Mouse (Mus musculus): ENCODE measurements around the gene Foxn2. TPM values are rescaled to one million over a fixed set of nuclear protein-coding genes. Genes with fewer than 3 reads are reported as not detected.

Foxn2 gene
- polyA plus RNA-seq, 1 experiment: 4.9 TPM

DNA sequence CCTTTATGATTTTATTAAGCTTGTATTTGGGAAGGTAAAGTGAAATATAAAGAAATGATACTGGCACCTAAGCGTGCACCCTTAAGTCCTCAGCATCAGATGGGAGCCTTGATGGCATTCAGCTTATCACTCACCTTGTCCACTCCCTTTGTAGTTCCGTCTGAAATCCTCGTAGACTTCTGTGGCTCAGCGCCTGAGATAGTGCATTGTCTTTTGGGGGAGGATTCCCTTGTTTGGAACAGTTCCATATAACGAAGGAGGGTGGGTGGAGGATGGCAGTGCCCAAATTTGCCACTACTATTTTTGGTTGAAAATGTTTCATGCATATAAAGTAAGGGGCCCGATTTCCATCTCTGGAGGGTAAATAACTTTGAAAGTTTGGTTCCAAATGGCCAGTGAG lies 90.7 kb downstream of the Foxn2 start:
- TF ChIP-seq MYOG (IDR thresholded peaks at IDR 0.05; ENCODE audit: control insufficient read depth, extremely low read depth, insufficient read length) (no peak), CEBPB (IDR thresholded peaks at IDR 0.05; ENCODE audit: low read depth) (no peak), USF1 (IDR thresholded peaks at IDR 0.05; ENCODE audit: low read depth) (no peak), FOSL1 (IDR thresholded peaks at IDR 0.05; ENCODE audit: insufficient read depth, low read length, poor library complexity, severe bottlenecking) (no peak), CTCF (IDR thresholded peaks at IDR 0.05; ENCODE audit: control insufficient read depth, insufficient read depth, insufficient read length) (no peak), MYOD1 (IDR thresholded peaks at IDR 0.05; ENCODE audit: control insufficient read depth, insufficient read length, low read depth) (no peak), MAX (IDR thresholded peaks at IDR 0.05) (no peak)
- Histone ChIP-seq H3ac (ENCODE audit: control insufficient read depth, insufficient read length, low read depth) (no peak overlapping the region), H3K27me3 (ENCODE audit: control insufficient read depth, insufficient read depth, insufficient read length) (no peaks in the 10 kb centered on the region), H3K4me3 (ENCODE audit: insufficient read depth, poor library complexity, severe bottlenecking) (no peak overlapping the region), H3K79me2 (ENCODE audit: control insufficient read depth, insufficient read depth) (peaks cover 16% of the 10 kb centered on the region), H3K36me3 (ENCODE audit: control insufficient read depth, insufficient read depth) (no peaks in the 10 kb centered on the region), H3K79me3 (ENCODE audit: low read depth) (no peaks in the 10 kb centered on the region)

GRCm38 (mm10) chr17:88537842-88538430 lies 97.4 kb downstream of the Foxn2 start:
- peaks cover 4% of the 10 kb centered on the region for H3K79me3 ChIP-seq (ENCODE audit: low read depth)
- no peak overlapping the region for H3ac ChIP-seq (ENCODE audit: control insufficient read depth, insufficient read length, low read depth)
- peaks cover 5% of the 10 kb centered on the region for H3K79me2 ChIP-seq (ENCODE audit: control insufficient read depth, insufficient read depth)
- H3K27me3 ChIP-seq (ENCODE audit: control insufficient read depth, insufficient read depth, insufficient read length): no peaks in the 10 kb centered on the region
- H3K4me3 ChIP-seq (ENCODE audit: insufficient read depth, poor library complexity, severe bottlenecking): no peak overlapping the region
- TF ChIP-seq FOSL1 (IDR thresholded peaks at IDR 0.05; ENCODE audit: insufficient read depth, low read length, poor library complexity, severe bottlenecking) (no peak), MYOG (IDR thresholded peaks at IDR 0.05; ENCODE audit: control insufficient read depth, extremely low read depth, insufficient read length) (no peak), USF1 (IDR thresholded peaks at IDR 0.05; ENCODE audit: low read depth) (no peak), CTCF (IDR thresholded peaks at IDR 0.05; ENCODE audit: control insufficient read depth, insufficient read depth, insufficient read length) (no peak), MAX (IDR thresholded peaks at IDR 0.05) (no peak), MYOD1 (IDR thresholded peaks at IDR 0.05; ENCODE audit: control insufficient read depth, insufficient read length, low read depth) (no peak), CEBPB (IDR thresholded peaks at IDR 0.05; ENCODE audit: low read depth) (no peak)
- H3K36me3 ChIP-seq (ENCODE audit: control insufficient read depth, insufficient read depth): no peaks in the 10 kb centered on the region

Other genes starting within 250 kb of the Foxn2 start
- gene Ppp1r21, start 89.4 kb downstream of the Foxn2 start, polyA plus RNA-seq (2012; fragmentation: generic; extraction: Trizol): 13.5 TPM
- 34.6 TPM for gene Ston1, start 157.0 kb downstream of the Foxn2 start, polyA plus RNA-seq (2012; fragmentation: generic; extraction: Trizol)
- gene Gtf2a1l, start 227.9 kb downstream of the Foxn2 start, polyA plus RNA-seq (2012; fragmentation: generic; extraction: Trizol): not detected